Mouse (Mus musculus): ENCODE data around the gene Hap1. TPM values are rescaled to one million over a fixed set of nuclear protein-coding genes. Genes with fewer than 3 reads are reported as not detected.
"Not testable (repeated sequence)": the region's sequence is repeated elsewhere in the genome, so short reads cannot be mapped to it uniquely, and the experiment has no call there.

Gene Hap1
- total RNA-seq, 2 experiments from 2014 or later = 3.1 to 4.1 TPM

- DNase-seq = peak; percentile 28
Measured at GRCm38 (mm10) chr11:100355151-100355951, 577 bp downstream of the Hap1 start.

- DNase-seq = peak; percentile 43
Measured at GRCm38 (mm10) chr11:100352076-100352857, 3.7 kb downstream of the Hap1 start.

- DNase-seq = no peak
Measured at GRCm38 (mm10) chr11:100344269-100344668, 11.7 kb downstream of the Hap1 start.

- DNase-seq = no peak
Measured at GRCm38 (mm10) chr11:100335731-100336130, 20.2 kb downstream of the Hap1 start.

GRCm38 (mm10) chr11:100333944-100334457, 21.9 kb downstream of the Hap1 start, which contains the start of gene Gast:
Gene Gast (plus strand): TSS chr11:100334407.
- no peak for DNase-seq

GRCm38 (mm10) chr11:100332766-100333515, 23.0 kb downstream of the Hap1 start:
- no peak for DNase-seq

- DNase-seq = not testable (repeated sequence)
Measured at GRCm38 (mm10) chr11:100330816-100331375, 25.0 kb downstream of the Hap1 start.

- no peak for DNase-seq
Measured at GRCm38 (mm10) chr11:100330235-100330634, 25.7 kb downstream of the Hap1 start.

- no peak for DNase-seq
Measured at GRCm38 (mm10) chr11:100327761-100328160, 28.2 kb downstream of the Hap1 start.

GRCm38 (mm10) chr11:100327316-100327715, 28.6 kb downstream of the Hap1 start:
- peak; percentile 37 for DNase-seq

GRCm38 (mm10) chr11:100325062-100325629, 30.8 kb downstream of the Hap1 start:
- no peak for DNase-seq

- peak; percentile 74 for DNase-seq
Measured at GRCm38 (mm10) chr11:100323578-100323977, 32.4 kb downstream of the Hap1 start.

- no peak for DNase-seq
Measured at GRCm38 (mm10) chr11:100322591-100323258, 33.2 kb downstream of the Hap1 start.

GRCm38 (mm10) chr11:100321479-100322305, 34.2 kb downstream of the Hap1 start:
- not testable (repeated sequence) for DNase-seq

- not testable (repeated sequence) for DNase-seq
Measured at GRCm38 (mm10) chr11:100320701-100321410, 35.1 kb downstream of the Hap1 start.

- peak; percentile 97 for DNase-seq
Measured at GRCm38 (mm10) chr11:100320172-100320630, 35.7 kb downstream of the Hap1 start.

- peak; percentile 100 for DNase-seq
Measured at GRCm38 (mm10) chr11:100319492-100320171, 36.3 kb downstream of the Hap1 start, which contains the start of gene Eif1. Gene Eif1 (plus strand): TSS chr11:100319885.
